ENCODE assay signal across 26 mouse cellular contexts in genomic region chr15:98387621-98388020, GRCm38 (mm10). TPM values are rescaled to one million over a fixed set of nuclear protein-coding genes. Genes with fewer than 3 reads are reported as not detected.
DNase-seq lines count a peak whose midpoint lies in the region; ATAC-seq and TF ChIP-seq lines count a peak whose summit lies in the region.
"Had no signal": no experiment of that assay in that cellular context is flagged by ENCODE, and none has a peak within 500 bp of the region (broad histone marks: within the 10 kb centered on the region; RNA-seq: fewer than 3 reads in every experiment).

No protein-coding gene starts in this region.

- ATAC-seq in forebrain, embryonic 14.5 days: no peak
- no peak for ATAC-seq in forebrain, embryonic 16.5 days
- ATAC-seq in G1E (ENCODE audit: extremely low read depth, insufficient number of reproducible peaks, low FRiP score, poor library complexity, severe bottlenecking): 0 out of 2 replicates have a peak, but pooled peaks have one; percentile 15
- ATAC-seq in megakaryocyte, adult 5-6 weeks (ENCODE audit: poor library complexity, severe bottlenecking): peak; percentile 24; the same call in 1 of the 2 replicates
- ATAC-seq in liver, postnatal 0 days: no peak
- ATAC-seq: intestine, postnatal 0 days; midbrain, embryonic 15.5 days had no signal

- WGBS in forebrain, embryonic 14.5 days: 71% methylated on average over 2 of the region's 2 CpGs
- WGBS in forebrain, embryonic 16.5 days: 82% methylated on average over 2 of the region's 2 CpGs
- 65% methylated on average over 2 of the region's 2 CpGs for WGBS in liver, postnatal 0 days (ENCODE audit: insufficient replicate concordance)

- no peaks in the 10 kb centered on the region for H3K9me3 ChIP-seq in forebrain, embryonic 14.5 days (replicated peaks; ENCODE audit: control insufficient read depth, low read length)
- no peaks in the 10 kb centered on the region for H3K9me3 ChIP-seq in forebrain, embryonic 16.5 days (ENCODE audit: control insufficient read depth, low read length)
- H3K9me3 ChIP-seq in G1E (replicated peaks): no peaks in the 10 kb centered on the region
- no peaks in the 10 kb centered on the region for H3K9me3 ChIP-seq in liver, postnatal 0 days (ENCODE audit: low read length)
- H3K9me3 ChIP-seq: embryonic facial prominence, embryonic 12.5 days; midbrain, embryonic 15.5 days; neural tube, embryonic 12.5 days had no signal

- no peak overlapping the region for H3K27ac ChIP-seq in forebrain, embryonic 14.5 days (ENCODE audit: low read depth, low read length)
- no peak overlapping the region for H3K27ac ChIP-seq in forebrain, embryonic 16.5 days (ENCODE audit: low read length)
- H3K27ac ChIP-seq in liver, postnatal 0 days (ENCODE audit: low read depth): no peak overlapping the region
- H3K27ac ChIP-seq: embryonic facial prominence, embryonic 12.5 days; hindbrain, embryonic 14.5 days; macrophage; midbrain, embryonic 15.5 days; neural tube, embryonic 12.5 days had no signal

- no peak overlapping the region for H3K9ac ChIP-seq in forebrain, embryonic 14.5 days (ENCODE audit: low read length)
- no peak overlapping the region for H3K9ac ChIP-seq in forebrain, embryonic 16.5 days (replicated peaks; ENCODE audit: low read depth, low read length)
- H3K9ac ChIP-seq in liver, postnatal 0 days (replicated peaks): no peak overlapping the region
- H3K9ac ChIP-seq: embryonic facial prominence, embryonic 12.5 days; hindbrain, embryonic 14.5 days; midbrain, embryonic 15.5 days; neural tube, embryonic 12.5 days had no signal

- no peak for TF ChIP-seq EP300 in liver, postnatal 0 days (IDR thresholded peaks at IDR 0.05; ENCODE audit: low read depth)

- no peaks in the 10 kb centered on the region for H3K36me3 ChIP-seq in forebrain, embryonic 14.5 days (ENCODE audit: control insufficient read depth, insufficient read depth, low read length)
- no peaks in the 10 kb centered on the region for H3K36me3 ChIP-seq in forebrain, embryonic 16.5 days (ENCODE audit: control insufficient read depth, insufficient read depth)
- no peaks in the 10 kb centered on the region for H3K36me3 ChIP-seq in G1E (replicated peaks)
- H3K36me3 ChIP-seq in liver, postnatal 0 days (replicated peaks; ENCODE audit: insufficient read depth, low read length): no peaks in the 10 kb centered on the region
- H3K36me3 ChIP-seq: embryonic facial prominence, embryonic 12.5 days; midbrain, embryonic 15.5 days; neural tube, embryonic 12.5 days had no signal

- H3K4me2 ChIP-seq in forebrain, embryonic 14.5 days (ENCODE audit: low read length): no peak overlapping the region
- H3K4me2 ChIP-seq in forebrain, embryonic 16.5 days (ENCODE audit: low read length): no peak overlapping the region
- H3K4me2 ChIP-seq in liver, postnatal 0 days (ENCODE audit: low read depth, low read length): no peak overlapping the region
- H3K4me2 ChIP-seq: embryonic facial prominence, embryonic 12.5 days; hindbrain, embryonic 14.5 days; liver, embryonic 11.5 days; midbrain, embryonic 15.5 days; neural tube, embryonic 12.5 days had no signal

- H3K27me3 ChIP-seq in forebrain, embryonic 14.5 days (replicated peaks; ENCODE audit: control insufficient read depth, insufficient read depth, low read length): no peaks in the 10 kb centered on the region
- no peaks in the 10 kb centered on the region for H3K27me3 ChIP-seq in forebrain, embryonic 16.5 days (replicated peaks; ENCODE audit: control insufficient read depth, insufficient read depth, low read length)
- peaks cover 6% of the 10 kb centered on the region; the same call in 1 of the 2 replicates for H3K27me3 ChIP-seq in G1E (ENCODE audit: insufficient read depth, low read length)
- no peaks in the 10 kb centered on the region for H3K27me3 ChIP-seq in liver, postnatal 0 days (ENCODE audit: insufficient read depth, low read length)
- H3K27me3 ChIP-seq: embryonic facial prominence, embryonic 12.5 days; midbrain, embryonic 15.5 days; neural tube, embryonic 12.5 days had no signal

- no peaks in the 10 kb centered on the region for H3K4me1 ChIP-seq in forebrain, embryonic 14.5 days (ENCODE audit: control insufficient read depth, insufficient read depth, low read length)
- no peaks in the 10 kb centered on the region for H3K4me1 ChIP-seq in forebrain, embryonic 16.5 days (replicated peaks; ENCODE audit: control insufficient read depth, insufficient read depth, low read length)
- H3K4me1 ChIP-seq in G1E (ENCODE audit: insufficient read depth, low read depth, low read length): no peaks in the 10 kb centered on the region
- H3K4me1 ChIP-seq in liver, postnatal 0 days (ENCODE audit: insufficient read depth): no peaks in the 10 kb centered on the region
- H3K4me1 ChIP-seq: embryonic facial prominence, embryonic 12.5 days; midbrain, embryonic 15.5 days; neural tube, embryonic 12.5 days had no signal

- H3K4me3 ChIP-seq in forebrain, embryonic 14.5 days (ENCODE audit: low read depth, low read length): no peak overlapping the region
- no peak overlapping the region for H3K4me3 ChIP-seq in forebrain, embryonic 16.5 days (replicated peaks; ENCODE audit: low read length)
- H3K4me3 ChIP-seq in G1E (ENCODE audit: low read depth, low read length): no peak overlapping the region
- H3K4me3 ChIP-seq in liver, postnatal 0 days (ENCODE audit: low read depth, low read length): no peak overlapping the region
- H3K4me3 ChIP-seq: embryonic facial prominence, embryonic 12.5 days; midbrain, embryonic 15.5 days; neural tube, embryonic 12.5 days had no signal

- DNase-seq in forebrain, embryonic 14.5 days (ENCODE audit: low spot score): peak; percentile 4
- peak; percentile 1 for DNase-seq in lung, postnatal 36 days
- DNase-seq in lung, postnatal 14 days: no peak
- no peak for DNase-seq in G1E (ENCODE audit: low spot score)
- DNase-seq in liver, postnatal 0 days: no peak
- DNase-seq in gastrocnemius, adult 8-10 months (ENCODE audit: low spot score in 2 of 2): no peak
- DNase-seq: adrenal gland, adult 2 months; cerebellum, adult 9-10 months; kidney, postnatal 25 days; layer of hippocampus, adult 9-11 months; right cerebral cortex, postnatal 4 days; thymus, adult 18-20 months had no signal

- TF ChIP-seq CTCF in G1E (IDR thresholded peaks at IDR 0.05; ENCODE audit: low read depth, low read length): no peak
- no peak for TF ChIP-seq CTCF in liver, postnatal 0 days (IDR thresholded peaks at IDR 0.05; ENCODE audit: low read depth)

RNA-seq across cellular contexts. Expression of gene Olfr283, which starts 6.9 kb away (rescaled TPM):
- not detected in 2 replicates for polyA plus RNA-seq in forebrain, embryonic 14.5 days (2014; fragmentation: Nextera tagmentation; extraction: Ambion mirVana)
- not detected in 2 replicates for polyA plus RNA-seq in forebrain, embryonic 16.5 days (2015; fragmentation: Nextera tagmentation; extraction: Ambion mirVana)
- total RNA-seq in G1E (2014; fragmentation: Nextera tagmentation): not detected in 2 replicates
- not detected in 2 replicates for total RNA-seq in G1E (2017)
- not detected in 2 replicates for polyA plus RNA-seq in G1E (2012)
- not detected in 2 replicates for total RNA-seq in megakaryocyte, adult 5-6 weeks (2015)
- total RNA-seq in megakaryocyte, adult 5-6 weeks (2017): not detected in 2 replicates
- polyA plus RNA-seq in liver, postnatal 0 days (2015; fragmentation: Nextera tagmentation; extraction: Ambion mirVana): not detected in 2 replicates
- total RNA-seq in gastrocnemius, adult 8-10 months (2022): not detected
- total RNA-seq: adrenal gland, adult 2 months; gastrocnemius, postnatal 4 days; left cerebral cortex, postnatal 10 days had no signal
- polyA plus RNA-seq: adrenal gland, adult 2 months; heart, embryonic 14.5 days; hindbrain, embryonic 14.5 days; intestine, postnatal 0 days; liver, embryonic 11.5 days; macrophage; midbrain, embryonic 15.5 days; neural tube, embryonic 12.5 days; urinary bladder, adult 2 months had no signal

RNA-seq across cellular contexts. Expression of gene Olfr282, which starts 43.4 kb away (rescaled TPM):
- not detected in 2 replicates for polyA plus RNA-seq in forebrain, embryonic 14.5 days (2014; fragmentation: Nextera tagmentation; extraction: Ambion mirVana)
- not detected in 2 replicates for polyA plus RNA-seq in forebrain, embryonic 16.5 days (2015; fragmentation: Nextera tagmentation; extraction: Ambion mirVana)
- total RNA-seq in G1E (2014; fragmentation: Nextera tagmentation) (not detected in 2 replicates), G1E (2017) (0.12 TPM in 1 of 2 replicates, not detected in the other)
- not detected in 2 replicates for polyA plus RNA-seq in G1E (2012)
- not detected in 2 replicates for total RNA-seq in megakaryocyte, adult 5-6 weeks (2015)
- total RNA-seq in megakaryocyte, adult 5-6 weeks (2017): not detected in 2 replicates
- not detected in 2 replicates for polyA plus RNA-seq in liver, postnatal 0 days (2015; fragmentation: Nextera tagmentation; extraction: Ambion mirVana)
- total RNA-seq in gastrocnemius, adult 8-10 months (2022): not detected
- total RNA-seq: adrenal gland, adult 2 months; gastrocnemius, postnatal 4 days; left cerebral cortex, postnatal 10 days had no signal
- polyA plus RNA-seq: adrenal gland, adult 2 months; embryonic facial prominence, embryonic 12.5 days; frontal cortex, adult 2 months; heart, embryonic 14.5 days; hindbrain, embryonic 14.5 days; intestine, postnatal 0 days; liver, embryonic 11.5 days; macrophage; midbrain, embryonic 15.5 days; neural tube, embryonic 12.5 days; urinary bladder, adult 2 months had no signal

RNA-seq across cellular contexts. Expression of gene Olfr284, which starts 46.8 kb away (rescaled TPM):
- polyA plus RNA-seq in forebrain, embryonic 14.5 days (2014; fragmentation: Nextera tagmentation; extraction: Ambion mirVana): not detected in 2 replicates
- not detected in 2 replicates for polyA plus RNA-seq in forebrain, embryonic 16.5 days (2015; fragmentation: Nextera tagmentation; extraction: Ambion mirVana)
- not detected in 2 replicates for total RNA-seq in G1E (2014; fragmentation: Nextera tagmentation)
- not detected in 2 replicates for total RNA-seq in G1E (2017)
- polyA plus RNA-seq in G1E (2012): not detected in 2 replicates
- total RNA-seq in megakaryocyte, adult 5-6 weeks (2015): not detected in 2 replicates
- not detected in 2 replicates for total RNA-seq in megakaryocyte, adult 5-6 weeks (2017)
- polyA plus RNA-seq in liver, postnatal 0 days (2015; fragmentation: Nextera tagmentation; extraction: Ambion mirVana): not detected in 2 replicates
- not detected for total RNA-seq in gastrocnemius, adult 8-10 months (2022)
- total RNA-seq: adrenal gland, adult 2 months; gastrocnemius, postnatal 4 days; left cerebral cortex, postnatal 10 days had no signal
- polyA plus RNA-seq: adrenal gland, adult 2 months; embryonic facial prominence, embryonic 12.5 days; frontal cortex, adult 2 months; heart, embryonic 14.5 days; hindbrain, embryonic 14.5 days; intestine, postnatal 0 days; liver, embryonic 11.5 days; macrophage; midbrain, embryonic 15.5 days; neural tube, embryonic 12.5 days; urinary bladder, adult 2 months had no signal

Comparison
In these comparisons a context has a peak if more than half of its experiments do, and no peak if none do; other contexts are left out.
1. DNase-seq: peak in forebrain, embryonic 14.5 days (single experiment) and lung, postnatal 36 days (single experiment); none in lung, postnatal 14 days (single experiment), G1E (single experiment), liver, postnatal 0 days (single experiment) and gastrocnemius, adult 8-10 months (0 of 2).
2. ATAC-seq: peak in G1E (single experiment) and megakaryocyte, adult 5-6 weeks (single experiment); none in forebrain, embryonic 14.5 days (single experiment), forebrain, embryonic 16.5 days (single experiment) and liver, postnatal 0 days (single experiment).